Mouse (Mus musculus): Measurements from ENCODE around the gene E4f1. TPM values are rescaled to one million over a fixed set of nuclear protein-coding genes. Genes with fewer than 3 reads are reported as not detected.

Gene E4f1
- polyA plus RNA-seq, 2 experiments from 2014 or later, result 34.3 to 62.8 TPM

GRCm38 (mm10) chr17:24414230-24414976 is 55.7 kb downstream of the E4f1 start, which contains the start of gene Rnps1:
TSS of gene Rnps1 (plus strand) at chr17:24414565.
- ATAC-seq, result peak; percentile 89

GRCm38 (mm10) chr17:24413557-24414211 is 56.4 kb downstream of the E4f1 start:
- ATAC-seq, result peak; percentile 4

DNA sequence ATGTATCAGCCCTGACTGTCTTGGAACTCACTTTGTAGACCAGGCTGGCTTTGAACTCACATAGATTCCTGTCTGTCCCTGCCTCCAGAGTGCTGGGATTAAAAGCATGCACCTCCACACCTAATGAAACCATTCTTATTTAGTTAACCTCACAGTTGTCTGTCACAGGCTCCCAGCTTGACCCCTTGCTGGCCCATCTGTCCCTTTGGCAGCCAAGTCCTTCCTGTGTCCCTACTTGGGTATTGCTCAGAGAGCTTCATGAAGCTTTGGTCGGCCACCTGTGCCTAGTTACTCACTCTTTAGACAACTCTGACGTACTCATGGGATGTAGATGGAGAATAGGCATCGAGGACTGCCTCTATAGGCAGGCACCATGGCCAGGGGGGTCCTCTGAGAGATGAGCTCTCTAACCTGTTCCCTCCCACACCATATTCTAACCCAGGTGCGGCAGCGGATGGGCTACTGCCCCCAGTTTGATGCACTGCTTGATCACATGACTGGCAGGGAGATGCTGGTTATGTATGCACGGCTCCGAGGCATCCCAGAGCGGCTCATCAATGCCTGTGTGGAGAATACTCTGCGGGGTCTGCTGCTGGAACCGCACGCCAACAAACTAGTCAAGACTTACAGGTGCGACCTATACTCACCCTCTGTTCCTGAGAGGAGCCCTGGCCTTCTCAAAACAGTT is 62.9 kb downstream of the E4f1 start:
- no peak for ATAC-seq

DNA sequence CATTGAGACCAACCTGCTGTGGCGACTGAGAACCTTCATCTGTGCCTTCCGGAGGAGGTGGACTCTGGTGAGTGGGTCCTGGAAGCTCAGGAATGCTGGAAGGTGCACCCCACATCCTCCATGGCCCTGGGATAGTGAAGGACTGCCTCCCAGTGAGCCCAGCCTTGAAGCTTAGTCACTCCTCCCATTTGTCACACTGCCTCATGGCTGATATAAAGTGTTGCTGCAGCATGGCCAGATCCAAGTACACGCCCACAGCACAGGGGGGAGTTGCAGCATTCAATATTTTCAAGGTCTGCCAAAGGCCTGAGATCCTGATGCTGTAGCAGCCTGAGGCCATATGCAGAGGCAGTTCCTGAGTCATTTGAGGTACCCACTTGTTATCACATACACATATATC is 67.7 kb downstream of the E4f1 start:
- ATAC-seq, result no peak

- ATAC-seq, result no peak
Measured at GRCm38 (mm10) chr17:24394456-24394855, 75.7 kb downstream of the E4f1 start.

Other genes with a start within 250 kb of the E4f1 start
- 10 to 100 TPM in 1 of 2 experiments, 1 to 10 TPM in 1; 8.9 to 17.5 TPM for gene Tedc2, start 249.5 kb downstream of the E4f1 start, polyA plus RNA-seq (2017; shearing (Covaris generic))
- gene Ccnf, start 218.8 kb downstream of the E4f1 start, polyA plus RNA-seq (2017; shearing (Covaris generic)), result 1 to 10 TPM; 4.1 to 6.6 TPM
- gene Abca17, start 119.2 kb downstream of the E4f1 start, polyA plus RNA-seq (2017; shearing (Covaris generic)), result under 1 TPM in 1 of 2 experiments, not detected in 1; 0.49 TPM
- 10 to 100 TPM; 17.0 to 23.7 TPM for gene Abca3, start 118.4 kb downstream of the E4f1 start, polyA plus RNA-seq (2017; shearing (Covaris generic))
- gene Rnps1, start 55.7 kb downstream of the E4f1 start, polyA plus RNA-seq (2017; shearing (Covaris generic)), result 100 to 1,000 TPM; 127 to 181 TPM
- gene Eci1, start 43.7 kb downstream of the E4f1 start, polyA plus RNA-seq (2017; shearing (Covaris generic)), result 10 to 100 TPM; 50.3 to 57.7 TPM
- 1 to 10 TPM; 7.4 to 8.3 TPM for gene Dnase1l2, start 27.2 kb downstream of the E4f1 start, polyA plus RNA-seq (2017; shearing (Covaris generic))
- 1 to 10 TPM; 4.1 to 5.3 TPM for gene Pgp, start 79 bp upstream of the E4f1 start, polyA plus RNA-seq (2017; shearing (Covaris generic))
- gene Bricd5, start 3.6 kb upstream of the E4f1 start, polyA plus RNA-seq (2017; shearing (Covaris generic)), result not detected
- gene Mlst8, start 8.8 kb upstream of the E4f1 start, polyA plus RNA-seq (2017; shearing (Covaris generic)), result 10 to 100 TPM; 14.3 to 25.8 TPM
- gene Caskin1, start 18.3 kb upstream of the E4f1 start, polyA plus RNA-seq (2017; shearing (Covaris generic)), result under 1 TPM; 0.16 TPM
- gene Traf7, start 57.6 kb upstream of the E4f1 start, polyA plus RNA-seq (2017; shearing (Covaris generic)), result 10 to 100 TPM; 52.8 to 72.1 TPM
- gene Rab26, start 63.9 kb upstream of the E4f1 start, polyA plus RNA-seq (2017; shearing (Covaris generic)), result 1 to 10 TPM; 4.0 to 5.0 TPM
- gene Pkd1, start 79.5 kb upstream of the E4f1 start, polyA plus RNA-seq (2017; shearing (Covaris generic)), result 10 to 100 TPM; 16.8 to 34.7 TPM
- gene Tsc2, start 162.3 kb upstream of the E4f1 start, polyA plus RNA-seq (2017; shearing (Covaris generic)), result 10 to 100 TPM; 20.5 to 28.2 TPM
- gene Nthl1, start 162.4 kb upstream of the E4f1 start, polyA plus RNA-seq (2017; shearing (Covaris generic)), result 1 to 10 TPM; 3.1 to 6.0 TPM
- gene Slc9a3r2, start 180.0 kb upstream of the E4f1 start, polyA plus RNA-seq (2017; shearing (Covaris generic)), result not detected
- not detected for gene Npw, start 188.1 kb upstream of the E4f1 start, polyA plus RNA-seq (2017; shearing (Covaris generic))
- 1 to 10 TPM; 3.7 to 5.4 TPM for gene Zfp598, start 199.4 kb upstream of the E4f1 start, polyA plus RNA-seq (2017; shearing (Covaris generic))
- 1 to 10 TPM; 1.1 TPM for gene Syngr3, start 219.6 kb upstream of the E4f1 start, polyA plus RNA-seq (2017; shearing (Covaris generic))
- gene Gfer, start 225.8 kb upstream of the E4f1 start, polyA plus RNA-seq (2017; shearing (Covaris generic)), result 10 to 100 TPM; 13.5 to 21.7 TPM
- gene Noxo1, start 225.9 kb upstream of the E4f1 start, polyA plus RNA-seq (2017; shearing (Covaris generic)), result 1 to 10 TPM; 1.2 to 1.4 TPM
- 10 to 100 TPM; 38.1 to 71.3 TPM for gene Tbl3, start 237.3 kb upstream of the E4f1 start, polyA plus RNA-seq (2017; shearing (Covaris generic))
- gene Rnf151, start 247.8 kb upstream of the E4f1 start, polyA plus RNA-seq (2017; shearing (Covaris generic)), result not detected
- 100 to 1,000 TPM; 608 to 780 TPM for gene Rps2, start 247.8 kb upstream of the E4f1 start, polyA plus RNA-seq (2017; shearing (Covaris generic))

All from CD4-positive, CD25-positive, alpha-beta regulatory T cell, adult 4 months (primary cell).